Mouse (Mus musculus): ENCODE data around the gene Homer2. TPM values are rescaled to one million over a fixed set of nuclear protein-coding genes. Genes with fewer than 3 reads are reported as not detected.

Gene Homer2
- total and polyA plus RNA-seq, 3 experiments = 0.08 TPM; not detected in 2

DNA sequence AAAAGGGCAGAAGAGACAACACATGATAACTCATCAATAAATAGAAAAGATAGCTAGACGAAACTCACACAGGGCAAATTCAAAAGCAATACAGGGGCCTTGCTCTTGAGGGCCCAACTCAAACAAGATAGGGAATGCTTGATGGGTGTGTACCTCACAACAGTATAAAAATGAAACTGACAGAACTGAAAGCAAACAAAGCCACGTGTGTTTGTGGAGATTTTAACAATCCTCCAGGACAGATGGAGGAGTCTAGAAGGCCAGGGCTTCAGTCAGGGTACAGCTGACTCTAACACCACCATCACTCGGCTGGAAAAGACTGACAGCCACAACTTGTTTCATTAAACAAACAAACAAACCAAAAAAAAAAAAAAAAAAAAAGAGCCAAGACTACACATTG lies 44.3 kb downstream of the Homer2 start:
- Histone ChIP-seq H3K4me3 (replicated peaks in 1 of 3; ENCODE audit: low read depth in 2 of 3, low read length in 2 of 3, poor library complexity in 1 of 3) (no peak overlapping the region), H3K27me3 (replicated peaks) (peaks cover 6% of the 10 kb centered on the region), H3K9ac (ENCODE audit: insufficient read depth, low read depth) (no peak overlapping the region), H3K79me2 (replicated peaks; ENCODE audit: control insufficient read depth, extremely low read depth, insufficient read depth, poor library complexity, severe bottlenecking) (no peaks in the 10 kb centered on the region), H3K4me2 (ENCODE audit: insufficient read depth, low read depth, poor library complexity, severe bottlenecking) (no peak overlapping the region), H3K4me1 (ENCODE audit: control insufficient read depth in 1 of 2, insufficient read depth in 2 of 2) (peaks cover 2 to 6% of the 10 kb centered on the region in 2 experiments; a peak in 3 of 4 replicates), H3K9me3 (replicated peaks; ENCODE audit: low read length) (no peaks in the 10 kb centered on the region), H3K27ac (ENCODE audit: insufficient read depth, low read depth) (no peak overlapping the region), H3K36me3 (replicated peaks in 1 of 2; ENCODE audit: control insufficient read depth in 1 of 2, insufficient read depth in 1 of 2, low read length in 1 of 2) (no peaks in the 10 kb centered on the region)
- DNase-seq (ENCODE audit: extremely low read depth) = no peak
- no peak for TF ChIP-seq KAT2A (IDR thresholded peaks at IDR 0.05; ENCODE audit: insufficient replicate concordance, low read length)
- TF ChIP-seq EP300 (IDR thresholded peaks at IDR 0.05; ENCODE audit: low read length) = no peak
- TF ChIP-seq E2F4 (IDR thresholded peaks at IDR 0.05; ENCODE audit: insufficient replicate concordance, low read depth, low read length) = no peak
- TF ChIP-seq ELF1 (IDR thresholded peaks at IDR 0.05; ENCODE audit: low read depth, low read length) = no peak
- no peak for TF ChIP-seq GABPA (IDR thresholded peaks at IDR 0.05; ENCODE audit: insufficient replicate concordance, low read depth, low read length)
- TF ChIP-seq USF1 (IDR thresholded peaks at IDR 0.05; ENCODE audit: low read depth, low read length) = no peak
- no peak for TF ChIP-seq RAD21 (IDR thresholded peaks at IDR 0.05; ENCODE audit: low read depth, low read length)
- in situ Hi-C loops (cut with MboI; ENCODE audit: low pct_ligation_motif_present, low pct_unique_long_range_greater_than_20kb, low sequenced_read_pairs) = no loop called here
- dilution Hi-C loops (cut with MboI; ENCODE audit: extremely low pct_ligation_motif_present, extremely low pct_unique_long_range_greater_than_20kb, low sequenced_read_pairs) = no loop called here

DNA sequence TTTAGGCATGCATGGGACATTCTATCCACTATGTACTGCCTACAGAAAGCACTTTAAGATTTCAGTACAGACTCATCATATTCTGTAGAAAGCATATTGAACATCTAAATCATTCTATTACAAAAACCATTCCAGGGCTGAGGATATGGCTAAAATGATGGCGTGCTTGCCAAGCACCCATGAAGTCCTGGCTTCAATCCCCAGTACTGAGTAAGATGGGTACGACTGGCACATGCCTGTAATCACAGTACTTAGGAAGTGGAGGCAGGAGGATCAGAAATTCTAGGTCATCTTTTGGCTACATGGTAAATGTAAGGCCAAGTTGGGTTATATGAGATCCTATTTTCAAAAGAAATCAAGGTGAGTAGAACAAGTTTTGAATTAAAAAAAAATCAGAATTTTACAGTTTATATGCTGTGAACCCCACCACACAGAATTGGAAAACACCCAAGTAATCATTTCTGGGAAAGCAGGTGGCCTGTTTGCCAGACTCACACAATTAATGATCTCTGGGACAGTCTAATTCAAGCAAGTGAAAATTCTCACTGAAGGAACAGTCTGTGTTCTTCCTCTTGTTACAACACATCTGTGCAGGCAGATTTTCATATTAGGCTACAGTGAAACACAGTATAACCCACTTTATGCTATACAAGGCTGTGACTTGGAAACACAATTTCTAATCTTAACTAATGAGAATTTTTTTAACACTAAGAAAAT lies 49.5 kb downstream of the Homer2 start:
- no peak for DNase-seq (ENCODE audit: extremely low read depth)
- no peak overlapping the region for H3K4me2 ChIP-seq (ENCODE audit: insufficient read depth, low read depth, poor library complexity, severe bottlenecking)
- no peak for TF ChIP-seq ZNF384 (IDR thresholded peaks at IDR 0.05; ENCODE audit: low read depth, low read length)
- TF ChIP-seq MAFK (IDR thresholded peaks at IDR 0.05; ENCODE audit: insufficient replicate concordance, low read length) = no peak
- TF ChIP-seq POLR2A (IDR thresholded peaks at IDR 0.05; ENCODE audit: low read depth, low read length) = no peak
- no peak for TF ChIP-seq USF1 (IDR thresholded peaks at IDR 0.05; ENCODE audit: low read depth, low read length)
- TF ChIP-seq KAT2A (IDR thresholded peaks at IDR 0.05; ENCODE audit: insufficient replicate concordance, low read length) = no peak
- TF ChIP-seq TCF12 (IDR thresholded peaks at IDR 0.05; ENCODE audit: low read depth, low read length) = no peak
- TF ChIP-seq MAZ (IDR thresholded peaks at IDR 0.05; ENCODE audit: low read depth, low read length) = no peak
- TF ChIP-seq CHD2 (IDR thresholded peaks at IDR 0.05; ENCODE audit: low read length) = no peak
- TF ChIP-seq CHD1 (IDR thresholded peaks at IDR 0.05; ENCODE audit: low read depth, low read length) = no peak
- TF ChIP-seq MAX (IDR thresholded peaks at IDR 0.05; ENCODE audit: low read length) = no peak
- TF ChIP-seq POLR2AphosphoS2 (IDR thresholded peaks at IDR 0.05; ENCODE audit: low read depth, low read length) = no peak
- TF ChIP-seq UBTF (IDR thresholded peaks at IDR 0.05; ENCODE audit: low read depth, low read length) = no peak
- TF ChIP-seq ZC3H11A (IDR thresholded peaks at IDR 0.05; ENCODE audit: low read depth, low read length) = no peak
- no peak for TF ChIP-seq EP300 (IDR thresholded peaks at IDR 0.05; ENCODE audit: low read length)
- no peak for TF ChIP-seq SMC3 (IDR thresholded peaks at IDR 0.05; ENCODE audit: low read depth, low read length)
- H3K4me1 ChIP-seq (ENCODE audit: control insufficient read depth in 1 of 2, insufficient read depth in 2 of 2) = no peaks in the 10 kb centered on the region
- in situ Hi-C loops (cut with MboI; ENCODE audit: low pct_ligation_motif_present, low pct_unique_long_range_greater_than_20kb, low sequenced_read_pairs) (no loop called here), dilution Hi-C loops (cut with MboI; ENCODE audit: extremely low pct_ligation_motif_present, extremely low pct_unique_long_range_greater_than_20kb, low sequenced_read_pairs) (no loop called here)
- no peak overlapping the region for H3K9ac ChIP-seq (ENCODE audit: insufficient read depth, low read depth)
- no peaks in the 10 kb centered on the region for H3K79me2 ChIP-seq (replicated peaks; ENCODE audit: control insufficient read depth, extremely low read depth, insufficient read depth, poor library complexity, severe bottlenecking)
- no peaks in the 10 kb centered on the region for H3K9me3 ChIP-seq (replicated peaks; ENCODE audit: low read length)
- H3K27ac ChIP-seq (ENCODE audit: insufficient read depth, low read depth) = no peak overlapping the region
- H3K27me3 ChIP-seq (replicated peaks) = peaks cover 10% of the 10 kb centered on the region
- no peaks in the 10 kb centered on the region for H3K36me3 ChIP-seq (replicated peaks in 1 of 2; ENCODE audit: control insufficient read depth in 1 of 2, insufficient read depth in 1 of 2, low read length in 1 of 2)
- no peak overlapping the region for H3K4me3 ChIP-seq (replicated peaks in 1 of 3; ENCODE audit: low read depth in 2 of 3, low read length in 2 of 3, poor library complexity in 1 of 3)
